Mouse (Mus musculus) embryonic stem cell, embryonic (primary cell): ENCODE data around the gene Ces1c.

Source experiments
- CTCF ChIA-PET, 4 experiments: fragments of 300-600 bp in 2 of 4; fragments of 350-600 bp in 2 of 4; sonication (Branson Sonifier 250); formaldehyde crosslinking; loops; one replicate each; lab custom pipeline; 2022; ENCODE audit warnings: inconsistent platforms in 2 of 4; lab: Charles Lee
- POLR2A ChIA-PET, 4 experiments: fragments of 300-600 bp in 2 of 4; fragments of 350-600 bp in 2 of 4; sonication (Branson Sonifier 250); formaldehyde crosslinking; loops; one replicate each; lab custom pipeline; 2022; ENCODE audit warnings: antibody characterized with exemption in 4 of 4, inconsistent platforms in 1 of 4; lab: Charles Lee

Gene Ces1c

GRCm38 (mm10) chr8:93059185-93059584, 71.9 kb downstream of the Ces1c start:
- ChIA-PET POLR2A (no interaction called here), CTCF (interaction anchor here in 3 of 4 experiments (0.5 to 1.5 kb wide), 6 partner anchors 32 to 1194 kb away, joined by 3 to 8 read pairs (median 4); no protein-coding TSS in a partner anchor)

- POLR2A ChIA-PET, result no interaction called here
- CTCF ChIA-PET, result interaction anchor here in 1 of 4 experiments (0.6 kb wide), 1 partner anchor 74 kb away, joined by 4 read pairs; no protein-coding TSS in a partner anchor
These were observed 75.8 kb downstream of the Ces1c start for GRCm38 (mm10) chr8:93055238-93055637.
